Mouse (Mus musculus) gastrocnemius, postnatal 25 days (tissue): ENCODE results near the gene Fndc8. TPM values are rescaled to one million over a fixed set of nuclear protein-coding genes. Genes with fewer than 3 reads are reported as not detected.

Source experiments
- DNase-seq: peaks from one replicate; pipeline ENCODE4 v3.0.0; 2022
- total RNA-seq, 2 experiments: library from RNA; stranded (reverse); gene quantifications; 1 replicate in 1 of 2; 2 replicates in 1 of 2; pipeline ENCODE4 v1.2.3; 2021

The Fndc8 gene
- total RNA-seq, 2 experiments from 2014 or later = not detected

DNA sequence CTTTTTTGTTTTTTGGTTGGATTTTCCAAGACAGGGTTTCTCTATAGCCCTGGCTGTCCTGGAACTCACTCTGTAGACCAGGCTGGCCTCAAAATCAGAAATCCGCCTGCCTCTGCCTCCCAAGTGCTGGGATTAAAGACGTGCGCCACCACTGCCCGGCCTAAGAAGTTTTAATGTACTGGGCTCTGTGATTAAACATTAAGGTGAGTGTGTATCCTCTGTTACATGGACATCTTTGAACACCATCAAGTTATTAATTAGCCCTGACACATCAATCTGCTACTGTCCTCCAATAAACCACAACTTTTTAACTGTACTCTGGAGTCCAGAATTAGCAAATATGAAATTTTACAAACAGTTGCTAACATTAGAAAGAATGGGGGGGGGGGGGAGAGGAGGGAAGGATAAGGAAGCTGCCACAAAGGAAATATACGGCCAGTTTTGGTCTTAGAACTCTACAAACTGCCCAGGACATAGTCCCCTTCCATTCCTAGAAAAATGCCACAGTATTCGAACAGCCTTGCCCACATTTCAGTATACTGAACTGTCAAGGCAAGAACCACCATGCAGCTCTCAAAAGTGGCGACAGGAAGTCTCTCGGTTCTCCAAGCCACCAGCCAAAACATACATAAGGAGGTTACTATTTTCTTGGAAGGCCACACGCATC is 22.3 kb upstream of the Fndc8 start:
- DNase-seq = peak; percentile 11

DNA sequence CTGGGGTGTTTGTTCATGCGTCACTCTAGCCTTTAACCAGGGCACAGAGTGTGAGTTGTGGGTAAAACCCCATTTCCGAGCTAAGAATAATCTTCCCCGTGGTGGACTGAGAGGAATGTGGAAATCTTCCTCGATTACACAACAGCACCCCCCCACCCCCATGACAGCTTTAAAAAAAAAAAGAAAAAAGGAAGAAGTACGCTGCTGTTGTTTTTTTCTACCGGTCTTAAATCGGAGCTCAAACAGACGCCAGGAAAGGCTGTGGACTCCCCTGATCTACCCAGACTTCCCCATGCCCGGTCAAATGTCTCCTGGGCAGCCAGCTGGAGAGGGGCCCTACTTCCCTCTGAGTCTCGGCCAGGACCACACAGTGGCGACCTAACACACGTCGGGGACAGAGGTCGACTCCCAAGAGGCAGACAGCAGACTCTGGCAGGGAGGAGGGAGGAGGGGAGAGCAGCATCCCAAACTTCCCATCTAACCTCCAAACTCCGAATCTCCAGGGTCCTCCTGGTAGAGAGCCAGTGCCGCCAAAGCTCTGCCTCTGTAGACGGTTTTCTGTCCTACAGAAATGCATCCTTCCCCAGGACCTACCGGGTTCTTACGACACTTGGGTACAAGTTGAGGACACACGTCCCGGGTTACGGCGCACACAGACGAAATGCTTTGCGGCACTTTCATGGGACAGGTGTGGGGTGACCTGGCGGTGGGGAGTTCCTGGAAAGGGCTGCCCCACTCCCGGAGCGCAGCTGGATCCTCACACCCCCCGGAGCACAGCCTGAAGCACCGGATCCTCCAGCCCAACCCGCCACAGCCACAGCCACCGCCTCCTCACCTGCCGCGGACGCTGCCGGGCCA is 21.5 kb upstream of the Fndc8 start:
- DNase-seq = peak; percentile 75

DNA sequence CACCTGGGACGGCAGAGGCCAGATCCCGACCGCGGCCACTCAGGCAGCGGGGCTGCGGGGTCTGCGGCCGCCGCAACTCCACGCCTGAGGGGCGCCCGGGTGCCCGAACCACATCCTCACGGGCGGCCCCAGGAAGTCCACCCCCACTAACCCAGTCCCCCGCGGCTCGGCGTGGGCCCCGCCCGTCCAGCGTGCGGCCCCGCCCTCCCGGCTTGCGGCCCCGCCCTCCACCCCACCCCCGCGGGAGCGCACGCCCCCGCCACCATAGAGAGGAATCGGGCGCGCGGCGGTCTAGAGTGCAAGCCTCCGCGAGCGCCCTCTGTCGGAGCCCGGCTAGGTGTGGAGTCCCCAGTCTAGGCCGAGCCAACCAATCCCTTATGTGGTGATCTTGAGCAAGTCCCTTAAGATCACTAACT is 20.9 kb upstream of the Fndc8 start, which contains the start of gene Rffl:
Gene Rffl, minus strand, starts transcription at position 180 of the 416 bp plus-strand sequence.
- DNase-seq = peak; percentile 92

DNA sequence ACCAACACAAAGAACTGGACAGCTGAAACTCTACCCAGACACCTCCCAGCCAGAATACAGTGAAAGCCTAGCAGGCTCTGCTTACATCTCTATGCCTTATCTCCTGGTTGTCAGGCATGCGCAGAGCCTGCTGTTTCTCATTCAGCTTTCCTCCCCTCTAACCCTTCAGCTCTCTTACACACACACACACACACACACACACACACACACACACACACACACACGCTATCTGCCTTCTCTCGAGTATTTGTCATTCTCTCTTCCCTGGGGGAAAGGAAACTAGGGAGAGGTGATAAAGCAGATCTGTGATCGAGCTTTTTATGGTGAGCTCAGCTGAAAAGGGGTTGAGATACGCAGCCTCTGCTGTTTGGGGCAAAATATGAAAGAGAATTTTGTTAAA is 17.0 kb upstream of the Fndc8 start:
- no peak for DNase-seq

DNA sequence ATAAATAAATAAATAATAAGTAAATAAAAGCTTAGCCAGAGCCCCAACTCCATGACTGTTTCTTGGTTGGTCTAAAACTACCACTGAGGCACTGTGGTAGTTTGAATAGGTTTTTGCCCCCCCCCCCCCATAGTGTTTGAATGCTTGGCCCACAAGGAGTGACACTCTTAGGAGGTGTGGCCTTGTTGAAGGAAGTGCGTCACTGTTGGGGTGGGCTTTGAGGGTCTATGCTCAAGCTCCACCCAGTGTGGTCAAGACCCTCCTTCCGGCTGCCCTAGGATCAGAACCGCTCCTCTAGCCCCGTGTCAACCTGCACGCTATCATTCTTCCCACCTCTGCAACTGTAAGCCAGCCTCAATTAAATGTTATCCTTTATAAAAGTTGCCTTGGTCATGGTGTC is 16.3 kb upstream of the Fndc8 start:
- no peak for DNase-seq

DNA sequence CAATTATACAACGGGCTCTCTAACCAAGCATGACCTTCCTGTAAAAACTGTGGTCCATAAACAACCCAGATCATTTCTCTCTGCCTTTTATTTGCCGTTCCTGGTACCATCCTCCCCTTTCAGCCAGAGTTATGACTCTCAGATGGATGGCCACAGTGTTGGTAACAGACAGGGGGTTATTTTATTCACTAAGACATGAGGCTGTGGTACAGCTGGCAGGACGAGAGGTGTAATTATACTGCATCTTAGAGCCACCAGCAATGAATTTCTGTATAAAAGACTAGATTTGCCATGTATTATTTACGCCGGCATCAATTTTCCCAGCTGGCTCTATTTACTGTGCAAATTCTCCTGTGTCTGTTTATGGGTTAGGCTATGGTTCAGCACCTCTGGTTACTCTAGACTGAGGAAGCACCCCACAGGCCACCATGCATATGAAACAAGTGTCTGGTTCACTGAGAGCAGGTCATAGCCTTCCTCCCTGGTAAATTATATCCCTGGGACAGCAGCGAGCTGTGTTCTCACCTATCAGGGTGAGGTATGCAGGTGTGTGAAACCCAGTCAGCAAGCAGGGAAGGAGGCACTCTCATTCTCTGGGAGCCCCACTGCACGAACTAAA is 14.1 kb upstream of the Fndc8 start:
- DNase-seq = no peak

DNA sequence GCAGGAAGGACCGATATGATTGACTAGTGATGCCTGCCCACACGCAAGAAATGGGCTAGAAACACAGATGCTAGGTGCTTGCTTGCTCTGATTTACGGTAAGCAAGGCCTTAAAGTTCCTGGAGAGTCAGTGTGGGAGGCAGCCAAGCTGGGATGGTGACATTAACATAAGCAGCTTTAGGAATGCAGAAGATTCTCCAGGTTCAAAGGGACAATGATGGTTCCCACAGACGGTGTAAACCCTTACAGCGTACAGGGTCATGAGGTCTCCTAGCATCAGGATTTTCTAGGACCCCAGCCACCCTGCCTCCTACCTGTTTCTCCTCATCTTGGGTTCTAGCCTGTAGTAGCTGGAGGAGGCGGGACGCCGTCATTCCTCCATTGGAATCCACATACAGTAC is 8.7 kb upstream of the Fndc8 start:
- DNase-seq = no peak

DNA sequence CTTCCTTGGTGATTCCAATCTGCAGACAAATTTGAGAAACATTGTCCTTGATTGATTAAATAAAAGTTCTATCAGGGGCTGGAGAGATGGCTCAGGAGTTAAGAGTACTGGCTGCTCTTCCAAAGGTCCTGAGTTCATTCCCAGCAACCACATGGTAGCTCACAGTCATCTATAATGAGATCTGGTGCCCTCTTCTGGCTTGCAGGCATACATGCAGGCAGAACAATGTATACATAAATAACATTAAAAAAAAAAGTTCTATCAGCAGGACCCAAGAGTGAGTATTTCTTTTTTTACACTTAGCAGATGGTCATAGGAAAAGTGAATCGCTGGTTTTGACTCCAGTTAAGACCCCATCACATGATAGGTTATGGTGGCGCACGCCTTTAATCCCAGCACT is 5.4 kb upstream of the Fndc8 start:
- no peak for DNase-seq

DNA sequence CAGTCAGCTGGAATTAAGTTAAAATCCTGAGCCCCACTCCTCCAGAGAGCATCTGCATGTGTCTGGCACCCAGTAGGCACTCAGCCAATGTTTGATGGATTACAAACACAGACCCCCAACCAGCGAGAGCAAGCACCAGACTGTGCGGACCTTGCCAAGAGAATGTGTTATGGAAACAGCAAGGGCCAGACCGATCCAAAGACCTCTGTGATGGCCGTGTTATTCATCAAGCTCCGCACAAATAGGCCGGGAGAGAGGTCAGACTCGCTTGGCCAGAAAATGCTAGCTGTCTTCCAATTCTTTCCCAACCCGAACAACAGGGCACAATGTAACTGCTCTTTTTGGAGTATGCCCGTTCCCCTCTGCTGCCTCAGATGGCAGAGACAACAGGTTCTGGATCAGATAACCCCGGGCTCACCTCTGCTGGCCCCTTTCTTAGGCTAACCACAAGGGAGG is 3.4 kb upstream of the Fndc8 start:
- DNase-seq = no peak

DNA sequence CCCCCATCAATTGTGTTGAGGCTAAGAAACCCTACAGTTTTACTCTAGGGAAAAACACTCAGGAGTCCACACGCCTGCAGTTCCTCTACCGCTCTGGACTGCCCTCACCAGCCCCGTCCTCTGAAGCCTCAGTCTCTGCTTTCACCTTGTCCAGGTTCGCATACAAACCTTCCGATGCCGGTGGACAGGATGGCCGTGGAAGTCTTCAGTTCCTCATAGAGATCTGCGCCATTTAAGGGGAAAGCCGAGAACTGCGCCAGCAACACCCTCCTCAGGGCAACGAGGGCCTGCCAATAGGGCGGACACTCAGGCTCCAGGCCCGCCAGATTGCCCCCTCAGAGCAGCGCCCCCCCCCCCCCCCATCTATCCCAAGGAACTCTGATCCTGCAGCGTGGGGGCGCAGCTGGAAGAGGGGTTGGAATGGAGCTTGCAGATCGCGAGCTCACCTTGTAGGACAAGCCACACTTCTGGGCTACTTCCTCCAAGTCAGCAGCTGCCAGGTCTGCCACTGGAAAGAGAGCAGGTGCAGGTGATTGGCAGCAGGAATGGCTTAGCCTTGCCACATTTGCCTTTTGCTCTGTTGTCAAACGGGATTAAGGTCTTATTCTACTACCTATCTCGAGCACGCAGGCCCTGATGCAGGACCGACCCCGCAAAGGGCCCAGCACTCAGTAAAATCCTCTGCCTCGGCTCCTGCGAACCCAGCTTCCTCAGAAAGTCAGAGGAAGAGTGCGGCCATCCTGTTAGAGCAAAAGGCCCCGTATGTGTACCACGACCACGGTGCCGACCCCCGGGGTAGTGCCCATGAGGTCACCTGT is 2.2 kb upstream of the Fndc8 start:
- no peak for DNase-seq

DNA sequence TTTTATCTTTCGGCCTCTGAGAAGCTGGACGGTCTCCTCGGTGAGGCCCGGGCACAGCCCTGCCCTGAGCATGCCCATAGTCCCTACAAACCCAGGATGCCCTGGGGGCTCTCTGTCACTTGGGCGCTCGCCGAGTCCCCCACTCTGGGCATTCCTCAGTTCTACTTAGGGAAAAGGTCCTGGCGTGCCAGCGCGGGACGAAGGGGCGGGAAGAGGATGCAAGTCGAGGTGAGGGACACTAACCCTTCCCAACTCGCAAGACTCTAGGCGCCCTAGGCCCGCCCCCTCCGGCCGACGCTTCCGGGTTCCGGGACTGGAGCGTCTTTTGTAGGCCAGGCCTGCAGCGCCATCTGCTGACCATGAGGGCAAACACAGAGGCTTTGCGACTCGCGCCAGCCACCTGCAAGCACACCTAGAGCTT is 1.6 kb upstream of the Fndc8 start, which contains the start of gene Rad51d:
Gene Rad51d, minus strand, starts transcription at position 273 of the 421 bp plus-strand sequence.
- peak; percentile 89 for DNase-seq

DNA sequence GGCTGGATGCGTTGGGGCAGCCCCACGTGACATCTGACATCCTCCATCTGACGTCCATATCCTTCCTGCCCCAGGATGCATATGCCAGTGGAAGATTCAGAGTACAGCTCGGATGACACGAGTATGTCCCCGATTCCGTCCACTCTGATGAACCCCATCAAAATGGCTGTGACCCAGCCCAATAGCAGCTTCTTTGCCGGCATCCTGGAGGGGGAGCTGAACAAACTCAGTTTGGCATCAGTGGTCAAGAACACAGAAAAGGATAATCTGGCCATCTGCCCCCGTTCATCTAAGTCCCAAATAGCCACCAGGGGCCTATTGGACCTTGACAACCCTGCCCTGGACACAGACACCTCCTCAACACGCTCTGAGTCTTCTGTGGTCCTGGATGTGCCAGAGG is 5.6 kb downstream of the Fndc8 start:
- no peak for DNase-seq

DNA sequence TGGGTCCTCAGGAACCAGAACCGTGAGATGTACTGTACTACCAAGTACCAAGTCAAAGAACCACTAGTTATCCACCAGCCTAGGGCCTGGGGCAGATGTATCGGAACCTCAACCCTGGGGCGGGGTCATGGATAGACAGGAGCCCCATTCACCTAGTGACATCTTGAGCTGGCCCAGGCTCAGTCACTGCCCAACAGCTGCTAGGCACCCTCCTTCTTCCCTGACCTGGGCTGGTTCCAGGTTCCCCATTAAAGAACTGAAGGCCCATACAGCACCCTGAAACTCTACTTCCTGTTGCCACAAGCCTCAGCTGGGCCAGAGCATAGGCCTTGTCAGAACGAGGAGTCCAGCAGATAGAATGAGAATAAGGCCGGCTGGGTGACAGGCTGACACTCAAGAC is 7.8 kb downstream of the Fndc8 start:
- no peak for DNase-seq

DNA sequence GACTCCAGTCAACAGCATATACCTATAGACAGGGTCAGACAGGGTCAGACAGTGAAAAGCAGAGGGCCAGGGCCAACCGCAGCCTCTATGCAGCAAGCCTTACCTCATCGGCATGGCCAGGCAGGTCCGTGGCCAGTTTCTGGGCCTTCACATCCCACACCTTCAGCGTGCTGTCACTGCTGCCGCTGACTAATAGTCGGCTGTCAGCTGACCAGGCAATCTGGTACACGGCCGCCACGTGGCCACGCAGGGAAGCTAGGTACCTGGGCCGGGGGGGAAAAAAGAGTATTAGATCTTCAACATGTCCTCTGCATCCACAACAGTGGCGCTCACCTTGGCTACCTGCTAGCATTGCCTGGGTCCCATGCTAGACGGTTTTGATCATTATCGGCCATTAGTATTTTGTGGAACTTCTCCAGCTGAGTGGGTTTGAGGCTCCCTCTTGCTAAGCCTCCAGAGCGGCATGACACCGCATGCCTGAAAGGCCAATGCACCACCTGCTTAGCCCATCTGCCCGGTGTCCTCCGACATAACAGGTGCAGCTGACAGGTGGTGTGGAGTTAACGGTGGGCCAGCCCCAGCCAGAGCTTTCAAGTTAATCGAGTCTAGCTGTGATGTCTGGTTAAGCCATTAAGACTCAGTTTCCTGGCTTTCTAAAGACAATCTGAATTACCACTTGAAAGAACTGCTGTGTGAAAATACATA is 9.8 kb downstream of the Fndc8 start:
- no peak for DNase-seq

DNA sequence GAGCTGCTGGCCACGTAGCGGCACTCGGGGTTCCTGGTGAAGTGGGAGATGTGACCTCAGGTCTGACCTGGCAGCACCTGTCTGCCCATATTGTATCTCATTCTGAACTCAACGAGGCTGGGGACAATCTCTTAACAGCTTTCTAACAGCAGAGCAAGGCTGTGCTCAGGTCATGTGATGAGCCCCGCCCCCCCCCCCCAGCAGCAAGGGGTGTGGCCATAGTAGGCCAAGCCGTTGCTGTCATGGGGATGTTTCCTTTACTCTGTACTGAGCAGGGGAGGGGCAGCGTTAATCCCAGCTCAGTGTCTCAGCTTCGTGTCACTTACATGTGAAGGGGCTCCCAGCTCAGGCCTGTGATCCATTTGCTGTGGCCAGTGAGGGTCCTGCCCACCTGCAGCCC is 13.0 kb downstream of the Fndc8 start:
- DNase-seq = no peak

DNA sequence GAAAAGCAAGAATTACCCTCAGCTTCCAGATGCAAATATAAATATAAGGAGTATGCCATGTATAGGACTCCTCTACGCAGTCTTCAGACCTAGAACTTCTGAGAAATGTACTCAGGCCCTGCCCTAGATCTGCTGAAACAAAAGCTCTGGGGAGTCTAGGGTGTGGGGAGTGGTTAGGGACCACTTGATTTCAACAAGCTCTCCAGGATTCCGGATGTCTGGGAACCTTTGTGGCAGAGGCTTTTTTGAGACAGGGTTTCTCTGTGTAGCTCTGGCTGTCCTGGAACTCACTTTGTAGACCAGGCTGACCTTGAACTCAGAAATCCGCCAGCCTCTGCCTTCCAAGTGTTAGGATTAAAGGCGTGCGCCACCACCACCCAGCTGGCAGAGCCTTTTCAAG is 13.9 kb downstream of the Fndc8 start:
- DNase-seq = no peak

DNA sequence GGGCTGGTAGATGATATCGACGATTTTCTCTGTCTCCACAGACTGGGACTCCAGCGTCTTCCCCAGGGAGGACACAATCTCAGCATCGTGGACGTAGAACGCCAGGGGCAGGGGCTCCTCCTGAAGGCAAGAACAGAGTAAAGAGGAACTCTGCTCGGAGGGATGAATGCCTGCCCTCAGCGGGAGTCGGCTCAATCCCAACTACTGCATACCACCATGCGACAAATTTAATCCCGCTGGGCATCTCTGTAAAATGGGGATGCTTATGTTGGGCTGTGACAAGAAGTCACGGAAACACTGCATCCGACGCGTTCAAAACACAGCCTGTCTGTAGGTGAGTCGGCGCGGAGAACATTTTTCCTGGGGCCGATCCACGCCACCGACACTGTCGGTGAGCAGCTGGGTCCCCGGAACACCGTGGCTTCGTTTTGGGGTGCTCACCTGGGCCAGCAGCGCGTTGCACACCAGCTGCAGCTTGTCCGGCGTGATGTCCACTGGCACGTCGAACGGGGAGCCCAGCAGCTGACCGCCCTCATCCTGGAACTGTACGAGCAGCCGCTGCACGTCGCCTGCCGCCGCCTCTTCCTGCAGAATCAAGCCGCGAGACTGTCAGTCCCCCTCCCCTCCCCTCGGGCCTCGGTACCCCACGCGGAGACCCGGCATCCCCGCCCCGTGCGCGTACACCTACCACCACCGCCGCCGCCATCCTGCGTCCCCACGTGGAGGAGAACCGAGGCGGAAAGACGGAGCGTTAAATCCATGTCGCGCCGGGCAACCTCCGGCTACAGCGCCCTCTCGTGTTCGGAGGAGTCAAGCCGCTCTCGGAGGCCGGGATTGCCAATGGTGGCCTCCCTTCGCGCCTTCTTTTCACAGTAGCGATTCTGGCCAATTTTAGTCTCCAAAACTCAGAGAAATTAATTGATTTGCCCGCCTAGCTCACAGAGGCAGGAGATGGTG is 16.0 kb downstream of the Fndc8 start, which contains the start of gene Nle1:
Gene Nle1, minus strand, starts transcription at position 761 of the 957 bp plus-strand sequence.
- DNase-seq = peak; percentile 84

DNA sequence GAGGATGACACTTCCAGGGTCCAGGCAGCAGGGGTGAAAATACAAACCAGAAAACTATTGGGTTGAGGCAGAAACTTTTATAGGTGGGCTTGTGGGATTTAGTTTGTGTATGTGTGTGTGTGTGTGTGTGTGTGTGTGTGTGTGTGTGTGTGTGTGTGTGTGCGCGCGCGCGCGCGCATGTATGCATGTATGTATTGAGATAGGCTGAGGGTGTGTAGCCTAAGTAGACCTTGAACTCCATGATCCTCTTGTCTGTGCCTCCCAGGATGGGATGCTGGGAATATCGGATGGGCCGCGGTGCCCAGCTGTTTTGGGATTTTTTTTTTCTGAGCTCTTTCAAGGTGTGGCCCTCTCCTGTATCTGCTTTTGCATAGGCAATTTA is 16.7 kb downstream of the Fndc8 start:
- DNase-seq = no peak

DNA sequence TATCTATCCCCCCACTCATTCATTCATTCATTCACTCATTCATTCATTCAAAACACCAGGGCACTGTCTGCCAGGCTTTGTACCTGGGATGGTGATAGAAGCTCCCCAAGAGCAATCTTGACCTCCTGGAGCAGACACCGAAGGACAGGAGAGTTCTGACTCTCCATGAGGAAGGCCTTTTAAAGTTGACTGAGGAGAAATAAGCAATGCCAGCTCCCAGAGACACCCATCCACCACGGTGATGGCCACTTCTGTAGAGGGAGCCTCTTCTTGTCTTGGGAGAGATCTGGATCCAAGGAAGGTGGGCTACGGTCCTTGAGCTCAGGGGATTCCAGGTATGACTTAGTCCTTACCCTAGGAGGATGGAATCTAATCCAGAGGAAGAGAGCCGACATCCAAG is 18.3 kb downstream of the Fndc8 start, which contains the start of gene Unc45b:
Gene Unc45b, plus strand, starts transcription at position 301 of the 400 bp plus-strand sequence.
- no peak for DNase-seq
